Mouse (Mus musculus) kidney, adult 2 months (tissue): ENCODE measurements around the gene Ltf. TPM values are rescaled to one million over a fixed set of nuclear protein-coding genes. Genes with fewer than 3 reads are reported as not detected.

Experiments used
- DNase-seq: peaks from one replicate; pipeline ENCODE4 v3.0.0; 2021
- H3K27ac ChIP-seq: fragments of 200-500 bp; 2 replicates; pipeline ENCODE4 v1.5.1; 2012; ENCODE audit warnings: low read depth, low read length, control low read depth, inconsistent platforms; ENCODE audit not compliant: insufficient read depth
- H3K27me3 ChIP-seq: fragments of 200-500 bp; replicated peaks from 2 replicates; pipeline ENCODE4 v1.6.1; 2012; ENCODE audit warnings: mild to moderate bottlenecking, moderate library complexity, low read length, inconsistent platforms; ENCODE audit not compliant: control insufficient read depth, insufficient read depth
- H3K36me3 ChIP-seq: fragments of 200-500 bp; 2 replicates; pipeline ENCODE4 v1.6.1; 2012; ENCODE audit warnings: mild to moderate bottlenecking, moderate library complexity, low read length, inconsistent platforms; ENCODE audit not compliant: control insufficient read depth, insufficient read depth
- H3K4me1 ChIP-seq: fragments of 200-500 bp; 2 replicates; pipeline ENCODE4 v1.6.1; 2011; ENCODE audit warnings: low read length; ENCODE audit not compliant: control insufficient read depth, insufficient read depth
- H3K4me3 ChIP-seq: fragments of 200-500 bp; 2 replicates; pipeline ENCODE4 v1.5.1; 2011; ENCODE audit warnings: mild to moderate bottlenecking, low read depth, low read length, control low read depth; ENCODE audit not compliant: insufficient read depth
- CTCF ChIP-seq: fragments of 200-500 bp; conservative IDR thresholded peaks from 2 replicates; pipeline ENCODE4 v1.5.1; 2011; ENCODE audit warnings: low read depth, mild to moderate bottlenecking, control low read depth, low read length, moderate library complexity, mixed read lengths; ENCODE audit not compliant: insufficient read depth, insufficient read length
- POLR2A ChIP-seq: fragments of 200-500 bp; IDR thresholded peaks from one replicate; pipeline ENCODE4 v1.6.1; 2011; ENCODE audit warnings: low read depth, low read length, control low read depth
- WGBS: fragments of 180-500 bp; shearing (Covaris S2); methylation state at CpG from one replicate; pipeline ENCODE4 v1.1.7; 2018; 5-methylcytosine and 5-hydroxymethylcytosine counted together
- polyA plus RNA-seq: library from polyadenylated mRNA; depleted of rRNA; stranded (reverse); fragments of >200 nt; gene quantifications from 2 replicates; pipeline ENCODE4 v1.2.3, GENCODE M21; 2012

The Ltf gene
- polyA plus RNA-seq, 1 experiment, result 0.63 TPM

GRCm38 (mm10) chr9:111033717-111034116 is 14.6 kb downstream of the Ltf start:
- Histone ChIP-seq H3K27ac (no peak overlapping the region), H3K4me3 (no peak overlapping the region), H3K27me3 (no peaks in the 10 kb centered on the region), H3K4me1 (no peaks in the 10 kb centered on the region), H3K36me3 (no peaks in the 10 kb centered on the region)
- TF ChIP-seq CTCF, result no peak
- no peak for TF ChIP-seq POLR2A
- DNase-seq, result no peak
- whole genome bisulfite sequencing, result 90% methylated on average over 4 of the region's 4 CpGs

DNA sequence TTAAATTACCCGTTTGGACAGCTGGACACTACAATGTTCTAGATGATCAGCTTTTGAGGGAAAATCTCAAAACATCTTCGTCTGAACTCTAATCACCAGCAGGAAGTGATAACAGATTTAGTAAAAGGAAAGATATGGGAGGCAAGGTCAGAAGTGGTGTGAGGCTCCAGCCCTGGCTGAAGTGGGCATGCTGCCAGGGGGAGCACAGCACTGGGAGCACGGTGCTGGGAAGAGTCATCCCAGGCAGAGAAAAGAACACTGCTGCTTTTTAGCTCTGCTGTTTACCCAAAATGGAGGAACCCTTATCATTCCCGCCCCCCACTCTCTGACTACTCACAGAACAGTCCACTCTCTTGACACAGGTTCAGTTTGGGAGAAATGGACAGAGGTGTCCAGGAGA is 20.9 kb downstream of the Ltf start:
- peaks cover 2% of the 10 kb centered on the region; the same call in 1 of the 2 replicates for H3K4me1 ChIP-seq
- H3K36me3 ChIP-seq, result no peaks in the 10 kb centered on the region
- peak; percentile 57 for DNase-seq
- H3K27me3 ChIP-seq, result no peaks in the 10 kb centered on the region
- TF ChIP-seq CTCF (no peak), POLR2A (no peak)
- no peak overlapping the region for H3K4me3 ChIP-seq
- no peak overlapping the region for H3K27ac ChIP-seq
- WGBS, result 68% methylated on average over 4 of the region's 4 CpGs

DNA sequence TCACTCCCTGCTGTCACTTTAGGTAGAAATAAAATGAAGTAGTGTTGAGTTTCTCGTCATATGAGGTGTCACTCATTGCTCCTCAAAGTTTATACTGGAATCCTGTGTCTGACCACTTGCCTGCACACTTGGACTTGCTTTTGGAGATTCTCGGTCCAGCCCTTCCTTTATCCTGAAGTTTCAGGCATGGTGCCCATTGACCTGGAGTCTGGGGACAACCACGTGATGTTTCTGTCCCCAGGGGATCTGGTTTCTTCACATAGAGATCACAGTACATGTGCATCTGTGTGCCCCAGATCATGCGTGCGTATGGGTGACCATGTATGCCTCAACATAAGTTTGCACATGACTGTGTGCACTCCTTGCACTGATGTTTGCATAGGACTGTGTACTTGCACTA is 23.2 kb downstream of the Ltf start:
- H3K27me3 ChIP-seq, result no peaks in the 10 kb centered on the region
- 56% methylated on average over 5 of the region's 5 CpGs for WGBS
- TF ChIP-seq CTCF (no peak), POLR2A (no peak)
- peak overlapping the region; percentile 33; the same call in 1 of the 2 replicates for H3K27ac ChIP-seq
- H3K4me3 ChIP-seq, result no peak overlapping the region
- H3K4me1 ChIP-seq, result peaks cover 2% of the 10 kb centered on the region; the same call in 1 of the 2 replicates
- H3K36me3 ChIP-seq, result no peaks in the 10 kb centered on the region
- peak; percentile 87 for DNase-seq

DNA sequence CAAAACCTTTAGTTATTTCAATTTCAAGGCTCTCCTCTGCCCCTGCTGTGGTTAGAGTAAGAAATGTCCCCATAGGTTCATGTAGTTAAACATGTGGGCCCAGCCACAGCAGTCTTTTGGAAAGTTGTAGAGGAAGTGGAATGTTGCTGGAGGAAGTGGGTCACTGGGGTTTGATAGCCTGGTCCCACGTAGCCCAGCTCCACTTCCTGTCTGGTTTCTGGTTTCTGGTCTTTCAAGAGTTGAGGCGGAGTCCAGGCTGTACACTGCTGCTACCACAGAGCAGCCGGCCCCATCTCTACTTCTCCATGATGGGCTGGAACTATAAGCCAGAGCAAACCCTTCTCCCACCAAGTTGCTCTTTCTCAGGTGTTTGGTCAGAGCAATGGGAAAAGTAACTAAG is 27.2 kb downstream of the Ltf start:
- Histone ChIP-seq H3K27ac (no peak overlapping the region), H3K4me1 (peaks cover 2% of the 10 kb centered on the region; the same call in 1 of the 2 replicates), H3K4me3 (no peak overlapping the region), H3K36me3 (no peaks in the 10 kb centered on the region), H3K27me3 (no peaks in the 10 kb centered on the region)
- no peak for DNase-seq
- no peak for TF ChIP-seq POLR2A
- TF ChIP-seq CTCF, result no peak
- WGBS, result 67% methylated on average over 3 of the region's 3 CpGs

DNA sequence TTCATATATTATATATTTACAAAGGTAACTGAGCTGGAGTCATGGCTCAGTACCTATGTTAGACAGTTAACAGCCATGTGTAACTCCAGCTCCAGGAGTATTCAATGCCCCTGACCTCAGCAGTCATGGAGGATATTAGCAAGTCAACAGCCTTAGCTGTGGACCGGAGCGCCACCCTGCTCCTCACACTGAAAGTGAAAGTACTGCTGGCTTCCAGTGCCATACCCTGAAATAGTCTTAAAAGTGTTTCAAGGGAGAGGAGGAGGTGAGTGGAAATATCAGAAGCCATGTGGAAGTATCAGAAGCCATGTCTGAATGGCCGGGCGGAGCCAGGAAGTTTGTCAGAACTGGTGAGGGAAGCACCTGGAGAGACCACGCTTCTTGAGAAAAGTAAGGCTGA is 28.2 kb downstream of the Ltf start:
- Histone ChIP-seq H3K4me3 (no peak overlapping the region), H3K27me3 (no peaks in the 10 kb centered on the region), H3K27ac (0 out of 2 replicates have a peak overlapping the region, but pooled peaks have one; percentile 13), H3K4me1 (peaks cover 2% of the 10 kb centered on the region; the same call in 1 of the 2 replicates), H3K36me3 (no peaks in the 10 kb centered on the region)
- no peak for DNase-seq
- 80% methylated on average over 5 of the region's 5 CpGs for whole genome bisulfite sequencing
- no peak for TF ChIP-seq CTCF

DNA sequence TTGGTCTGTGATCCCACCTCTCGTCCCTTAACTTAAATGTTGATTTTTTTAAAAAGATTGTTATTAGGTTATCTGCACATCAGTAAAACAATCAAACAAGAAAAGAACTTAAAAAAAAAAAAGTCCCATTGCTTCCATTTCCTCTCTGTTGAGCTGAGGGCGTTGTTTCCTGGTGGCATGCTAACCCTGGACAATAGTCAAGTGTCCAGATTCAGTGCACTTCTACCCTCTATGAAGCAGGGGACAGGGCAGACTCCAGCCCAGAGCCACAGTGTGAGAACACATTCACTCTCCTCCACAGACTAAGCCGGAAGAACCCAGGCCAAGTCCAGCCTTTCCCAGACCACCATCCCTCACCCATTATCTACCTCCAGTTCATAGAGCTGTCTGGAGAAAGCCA is 29.4 kb downstream of the Ltf start:
- WGBS, result 70% methylated on average over 3 of the region's 3 CpGs
- no peaks in the 10 kb centered on the region for H3K36me3 ChIP-seq
- no peaks in the 10 kb centered on the region for H3K27me3 ChIP-seq
- peak overlapping the region; percentile 74 for H3K27ac ChIP-seq
- no peak for TF ChIP-seq POLR2A
- no peak for TF ChIP-seq CTCF
- DNase-seq, result peak; percentile 65
- no peak overlapping the region for H3K4me3 ChIP-seq
- no peaks in the 10 kb centered on the region for H3K4me1 ChIP-seq

GRCm38 (mm10) chr9:111054923-111055322 is 35.9 kb downstream of the Ltf start:
- no peak for TF ChIP-seq POLR2A
- no peak for TF ChIP-seq CTCF
- no peaks in the 10 kb centered on the region for H3K27me3 ChIP-seq
- no peak for DNase-seq
- 60% methylated on average over 9 of the region's 9 CpGs for WGBS
- H3K36me3 ChIP-seq, result no peaks in the 10 kb centered on the region
- no peak overlapping the region for H3K27ac ChIP-seq
- no peaks in the 10 kb centered on the region; the same call in 1 of the 2 replicates for H3K4me1 ChIP-seq
- H3K4me3 ChIP-seq, result no peak overlapping the region
